Mouse (Mus musculus): Measurements from ENCODE around the gene Henmt1. TPM values are rescaled to one million over a fixed set of nuclear protein-coding genes. Genes with fewer than 3 reads are reported as not detected.

Gene Henmt1
- polyA plus RNA-seq, 1 experiment = not detected

DNA sequence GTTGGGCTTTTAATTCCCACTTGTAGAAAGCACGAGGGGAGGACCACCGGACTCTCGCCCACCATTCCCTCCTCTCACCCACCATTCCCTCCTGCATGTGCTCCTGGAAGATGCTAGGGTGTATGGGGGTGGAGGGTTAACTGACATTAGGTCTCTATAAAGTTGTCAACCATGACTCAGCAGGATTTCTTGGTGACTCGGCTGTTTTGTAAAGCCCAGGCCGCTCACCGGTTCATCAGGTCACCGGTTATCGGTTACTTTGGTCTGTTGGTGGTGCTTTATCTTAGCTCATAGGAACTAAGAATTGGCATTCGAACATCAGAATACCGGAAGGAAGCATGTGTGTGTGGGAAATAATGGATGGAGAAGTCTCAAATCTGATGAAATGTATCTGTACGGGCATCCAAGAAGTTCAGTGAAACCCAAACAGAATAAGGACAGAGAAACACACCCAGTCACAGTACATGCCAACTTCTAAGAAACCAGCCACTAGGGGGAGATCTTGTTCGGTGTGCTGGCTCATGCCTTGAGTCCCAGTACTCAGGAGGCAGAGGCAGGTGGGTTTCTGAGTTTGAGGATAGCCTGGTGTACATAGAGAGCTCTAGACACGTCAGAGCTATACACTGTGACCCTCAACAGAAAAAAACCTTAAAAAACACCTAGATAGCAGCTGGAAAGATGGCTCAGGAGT, 37.8 kb downstream of the Henmt1 start:
- H3K4me1 ChIP-seq (ENCODE audit: control insufficient read depth, insufficient read depth, insufficient read length, low read length) = no peaks in the 10 kb centered on the region
- TF ChIP-seq POLR2A (IDR thresholded peaks at IDR 0.05; ENCODE audit: low read depth, low read length) = no peak
- peak; percentile 34; the same call in 1 of the 2 replicates for TF ChIP-seq CTCF (IDR thresholded peaks at IDR 0.05; ENCODE audit: extremely low read depth, insufficient read length, insufficient replicate concordance, low read depth, low read length)
- no peaks in the 10 kb centered on the region for H3K27me3 ChIP-seq (ENCODE audit: control insufficient read depth, insufficient read depth, low read length)
- WGBS = 93% methylated on average over 13 of the region's 13 CpGs
- no peak overlapping the region for H3K4me3 ChIP-seq (ENCODE audit: low read depth, low read length)
- H3K27ac ChIP-seq (ENCODE audit: insufficient read depth, low read depth, low read length) = no peak overlapping the region
- peaks cover 16% of the 10 kb centered on the region for H3K36me3 ChIP-seq (ENCODE audit: control insufficient read depth, insufficient read depth, low read length)

DNA sequence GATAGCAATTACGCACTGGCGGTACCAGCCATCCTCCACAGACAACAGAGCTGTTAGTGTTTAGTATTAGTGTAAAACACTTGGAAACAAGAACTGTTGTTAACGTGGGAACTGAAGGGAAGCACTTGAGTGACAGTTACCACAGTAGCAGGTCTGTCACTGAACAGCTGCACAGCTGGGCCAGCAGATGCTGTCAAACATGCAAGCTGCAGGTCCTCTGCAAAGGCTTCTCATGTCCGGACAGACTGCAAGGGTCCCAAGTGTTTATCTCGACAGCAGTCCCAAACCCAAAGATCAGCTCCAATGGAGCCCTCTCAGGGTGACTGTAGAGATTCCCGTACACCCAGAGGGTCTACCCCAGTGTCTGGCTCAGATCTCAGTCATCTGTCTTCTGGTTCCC, 42.3 kb downstream of the Henmt1 start:
- 77% methylated on average over 6 of the region's 6 CpGs for WGBS
- TF ChIP-seq POLR2A (IDR thresholded peaks at IDR 0.05; ENCODE audit: low read depth, low read length) = no peak
- no peak for TF ChIP-seq CTCF (IDR thresholded peaks at IDR 0.05; ENCODE audit: extremely low read depth, insufficient read length, insufficient replicate concordance, low read depth, low read length)
- H3K27me3 ChIP-seq (ENCODE audit: control insufficient read depth, insufficient read depth, low read length) = no peaks in the 10 kb centered on the region
- H3K4me3 ChIP-seq (ENCODE audit: low read depth, low read length) = no peak overlapping the region
- H3K4me1 ChIP-seq (ENCODE audit: control insufficient read depth, insufficient read depth, insufficient read length, low read length) = no peaks in the 10 kb centered on the region
- no peak overlapping the region for H3K27ac ChIP-seq (ENCODE audit: insufficient read depth, low read depth, low read length)
- H3K36me3 ChIP-seq (ENCODE audit: control insufficient read depth, insufficient read depth, low read length) = peaks cover 10% of the 10 kb centered on the region

DNA sequence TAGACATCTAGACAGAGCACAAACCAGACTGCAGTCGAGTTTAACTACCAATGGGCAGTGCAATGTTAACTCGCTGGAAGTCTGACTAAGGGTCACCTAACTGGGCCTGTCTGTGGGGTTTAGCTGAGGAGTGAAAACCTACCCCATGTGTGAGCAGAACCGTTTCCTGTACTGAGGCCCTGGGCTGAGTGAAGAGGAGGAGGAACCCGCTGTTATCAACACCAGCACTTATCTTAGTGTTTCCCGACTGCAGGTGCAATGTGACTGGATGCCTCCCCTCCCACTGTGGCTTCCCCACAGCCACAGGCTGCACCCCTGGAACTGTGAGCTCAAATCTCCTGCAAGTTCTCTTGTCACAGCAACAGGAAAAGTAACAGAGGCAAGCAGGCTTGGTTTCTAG, 44.3 kb downstream of the Henmt1 start:
- Histone ChIP-seq H3K4me3 (ENCODE audit: low read depth, low read length) (no peak overlapping the region), H3K36me3 (ENCODE audit: control insufficient read depth, insufficient read depth, low read length) (peaks cover 6% of the 10 kb centered on the region), H3K27me3 (ENCODE audit: control insufficient read depth, insufficient read depth, low read length) (no peaks in the 10 kb centered on the region), H3K27ac (ENCODE audit: insufficient read depth, low read depth, low read length) (no peak overlapping the region), H3K4me1 (ENCODE audit: control insufficient read depth, insufficient read depth, insufficient read length, low read length) (no peaks in the 10 kb centered on the region)
- TF ChIP-seq POLR2A (IDR thresholded peaks at IDR 0.05; ENCODE audit: low read depth, low read length) (no peak), CTCF (IDR thresholded peaks at IDR 0.05; ENCODE audit: extremely low read depth, insufficient read length, insufficient replicate concordance, low read depth, low read length) (no peak)
- WGBS = 26% methylated on average over 5 of the region's 5 CpGs

DNA sequence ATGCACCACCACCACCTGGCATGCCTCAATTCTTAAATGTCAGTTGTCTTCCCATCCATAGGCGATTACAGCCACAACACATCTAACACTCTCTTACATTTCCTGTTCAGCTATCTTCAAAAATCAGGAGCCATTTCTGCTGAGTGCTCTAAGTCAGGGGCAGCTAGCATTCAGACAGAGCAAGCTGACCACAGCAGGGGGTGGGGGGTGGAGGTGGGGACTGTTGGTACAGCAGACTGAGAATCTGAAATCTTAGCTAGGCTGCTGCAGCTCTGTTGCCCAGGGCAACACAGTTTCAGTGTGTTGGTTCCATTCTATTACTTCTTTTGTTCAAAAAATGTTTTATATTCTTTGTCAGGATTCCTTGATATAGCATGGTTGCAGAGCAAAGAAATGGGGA, 46.9 kb downstream of the Henmt1 start:
- Histone ChIP-seq H3K4me1 (ENCODE audit: control insufficient read depth, insufficient read depth, insufficient read length, low read length) (no peaks in the 10 kb centered on the region), H3K27ac (ENCODE audit: insufficient read depth, low read depth, low read length) (no peak overlapping the region), H3K27me3 (ENCODE audit: control insufficient read depth, insufficient read depth, low read length) (no peaks in the 10 kb centered on the region), H3K36me3 (ENCODE audit: control insufficient read depth, insufficient read depth, low read length) (peaks cover 7% of the 10 kb centered on the region; the same call in 1 of the 2 replicates), H3K4me3 (ENCODE audit: low read depth, low read length) (no peak overlapping the region)
- 88% methylated on average over 1 of the region's 1 CpGs for WGBS
- no peak for TF ChIP-seq POLR2A (IDR thresholded peaks at IDR 0.05; ENCODE audit: low read depth, low read length)
- no peak for TF ChIP-seq CTCF (IDR thresholded peaks at IDR 0.05; ENCODE audit: extremely low read depth, insufficient read length, insufficient replicate concordance, low read depth, low read length)

DNA sequence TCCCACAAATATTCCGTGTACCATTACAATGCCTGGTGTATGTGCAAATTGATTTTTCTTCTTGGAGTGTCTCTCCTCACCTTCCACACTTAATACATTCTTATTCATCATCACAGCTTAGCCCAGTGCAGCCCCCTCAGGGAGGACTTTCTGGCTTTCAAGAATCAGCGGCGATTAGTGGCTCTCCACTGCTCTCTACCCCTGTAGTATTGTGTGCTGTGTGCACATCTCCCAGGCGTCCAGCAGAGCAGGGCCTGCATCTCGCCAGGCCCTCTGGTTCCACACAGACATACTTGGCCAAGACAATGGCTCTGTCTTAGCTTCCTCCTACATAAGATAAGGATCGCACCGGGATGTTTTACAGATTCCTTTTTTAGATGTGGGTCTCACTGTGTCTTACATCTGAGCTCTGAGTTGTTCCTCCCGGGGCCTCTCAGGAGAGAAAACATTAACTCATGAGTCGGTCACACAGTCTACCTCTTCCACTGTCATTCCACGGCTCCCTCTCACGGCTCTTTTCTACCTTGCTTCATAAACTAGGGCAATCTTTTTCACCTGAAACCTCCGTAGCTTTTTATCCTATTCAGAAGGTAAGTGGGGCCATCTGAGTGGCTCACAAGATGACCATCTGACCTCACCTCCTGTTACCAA, 47.5 kb downstream of the Henmt1 start:
- Histone ChIP-seq H3K4me1 (ENCODE audit: control insufficient read depth, insufficient read depth, insufficient read length, low read length) (no peaks in the 10 kb centered on the region), H3K27me3 (ENCODE audit: control insufficient read depth, insufficient read depth, low read length) (no peaks in the 10 kb centered on the region), H3K4me3 (ENCODE audit: low read depth, low read length) (no peak overlapping the region), H3K36me3 (ENCODE audit: control insufficient read depth, insufficient read depth, low read length) (peaks cover 8% of the 10 kb centered on the region; the same call in 1 of the 2 replicates), H3K27ac (ENCODE audit: insufficient read depth, low read depth, low read length) (no peak overlapping the region)
- WGBS = 78% methylated on average over 12 of the region's 12 CpGs
- TF ChIP-seq POLR2A (IDR thresholded peaks at IDR 0.05; ENCODE audit: low read depth, low read length) = no peak
- TF ChIP-seq CTCF (IDR thresholded peaks at IDR 0.05; ENCODE audit: extremely low read depth, insufficient read length, insufficient replicate concordance, low read depth, low read length) = no peak

DNA sequence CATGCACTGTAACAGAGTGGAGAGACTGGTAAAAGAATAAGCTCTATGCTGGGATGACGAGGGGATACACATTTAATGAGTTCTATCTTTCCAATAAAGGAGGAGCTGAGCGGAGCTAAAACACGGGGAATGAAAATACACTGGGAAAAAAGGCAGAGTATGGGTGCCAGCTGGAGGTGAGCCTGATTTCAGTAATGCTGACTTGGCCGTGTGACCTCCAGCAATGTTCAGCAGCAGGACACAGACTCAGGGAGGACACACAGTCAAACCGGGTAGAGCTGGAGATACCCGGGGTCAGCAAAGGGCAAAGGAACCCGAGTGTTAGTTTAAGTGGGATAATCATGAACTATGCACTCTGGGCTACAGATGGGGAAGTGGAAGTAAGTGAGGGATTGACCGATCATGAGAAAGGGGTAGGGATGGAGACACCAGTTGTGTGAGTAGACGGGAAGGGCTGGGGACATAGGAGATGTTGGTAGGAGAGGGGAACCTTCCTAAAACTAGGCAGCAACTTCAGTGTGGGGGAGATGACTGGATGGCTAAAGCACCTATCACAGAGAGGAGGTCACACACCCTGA, 50.4 kb downstream of the Henmt1 start:
- WGBS = 73% methylated on average over 9 of the region's 9 CpGs

DNA sequence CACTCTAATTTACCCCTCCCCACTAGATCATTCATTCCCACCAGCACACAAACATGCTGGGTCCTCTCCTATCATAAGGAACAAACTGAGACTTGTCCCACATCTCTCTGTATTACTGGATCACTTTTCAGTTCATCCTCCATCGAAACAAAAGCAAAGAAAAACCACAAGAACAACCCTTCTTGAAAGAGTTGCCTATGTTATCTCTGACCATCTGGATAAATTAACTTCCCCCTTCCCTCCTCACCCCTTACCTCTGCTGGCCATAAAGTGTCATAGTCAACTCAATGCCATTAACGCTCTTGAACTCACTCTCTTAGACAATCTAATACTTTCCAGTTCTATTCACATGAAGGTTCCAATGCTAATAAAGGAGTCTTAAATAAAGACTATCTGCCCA, 54.8 kb downstream of the Henmt1 start:
- 83% methylated on average over 2 of the region's 2 CpGs for WGBS
- Histone ChIP-seq H3K4me3 (ENCODE audit: low read depth, low read length) (no peak overlapping the region), H3K36me3 (ENCODE audit: control insufficient read depth, insufficient read depth, low read length) (peaks cover 10% of the 10 kb centered on the region), H3K27ac (ENCODE audit: insufficient read depth, low read depth, low read length) (no peak overlapping the region), H3K27me3 (ENCODE audit: control insufficient read depth, insufficient read depth, low read length) (no peaks in the 10 kb centered on the region), H3K4me1 (ENCODE audit: control insufficient read depth, insufficient read depth, insufficient read length, low read length) (no peaks in the 10 kb centered on the region)
- TF ChIP-seq CTCF (IDR thresholded peaks at IDR 0.05; ENCODE audit: extremely low read depth, insufficient read length, insufficient replicate concordance, low read depth, low read length) (no peak), POLR2A (IDR thresholded peaks at IDR 0.05; ENCODE audit: low read depth, low read length) (no peak)

More for the DNA sequence above, 50.4 kb downstream of the Henmt1 start:
- H3K27me3 ChIP-seq (ENCODE audit: control insufficient read depth, insufficient read depth, low read length) = no peaks in the 10 kb centered on the region
- H3K27ac ChIP-seq (ENCODE audit: insufficient read depth, low read depth, low read length) = no peak overlapping the region
- no peak overlapping the region for H3K4me3 ChIP-seq (ENCODE audit: low read depth, low read length)
- no peaks in the 10 kb centered on the region for H3K4me1 ChIP-seq (ENCODE audit: control insufficient read depth, insufficient read depth, insufficient read length, low read length)
- peaks cover 10% of the 10 kb centered on the region for H3K36me3 ChIP-seq (ENCODE audit: control insufficient read depth, insufficient read depth, low read length)
- no peak for TF ChIP-seq CTCF (IDR thresholded peaks at IDR 0.05; ENCODE audit: extremely low read depth, insufficient read length, insufficient replicate concordance, low read depth, low read length)
- TF ChIP-seq POLR2A (IDR thresholded peaks at IDR 0.05; ENCODE audit: low read depth, low read length) = no peak

All from small intestine, adult 2 months (tissue).